Mouse (Mus musculus) 416B (cell line): ENCODE results near the gene Zswim4.

ENCODE experiments used
- DNase-seq: peaks from one replicate; pipeline ENCODE4 v3.0.0; 2011; ENCODE audit warnings: low read depth

The Zswim4 gene

GRCm38 (mm10) chr8:84180530-84181190, 56.2 kb downstream of the Zswim4 start:
- DNase-seq, result no peak

- no peak for DNase-seq
Measured at GRCm38 (mm10) chr8:84179946-84180345, 56.9 kb downstream of the Zswim4 start.

- DNase-seq, result no peak
Measured at GRCm38 (mm10) chr8:84178592-84178991, 58.3 kb downstream of the Zswim4 start.

GRCm38 (mm10) chr8:84177405-84177804, 59.5 kb downstream of the Zswim4 start:
- no peak for DNase-seq

GRCm38 (mm10) chr8:84176560-84176959, 60.3 kb downstream of the Zswim4 start:
- DNase-seq, result no peak

- DNase-seq, result peak; percentile 37
Measured at GRCm38 (mm10) chr8:84173861-84174260, 63.0 kb downstream of the Zswim4 start.

- DNase-seq, result no peak
Measured at GRCm38 (mm10) chr8:84170096-84170495, 66.8 kb downstream of the Zswim4 start.

GRCm38 (mm10) chr8:84167696-84168095, 69.2 kb downstream of the Zswim4 start:
- no peak for DNase-seq
